Mouse (Mus musculus): ENCODE measurements around the gene Hacd1. TPM values are rescaled to one million over a fixed set of nuclear protein-coding genes. Genes with fewer than 3 reads are reported as not detected.

The Hacd1 gene
- polyA plus RNA-seq, 1 experiment from 2014 or later: 91.4 TPM

- no peaks in the 10 kb centered on the region for H3K36me3 ChIP-seq (ENCODE audit: insufficient read depth, low read length)
- H3K4me1 ChIP-seq (replicated peaks; ENCODE audit: insufficient read depth, low read length): no peaks in the 10 kb centered on the region
- H3K4me3 ChIP-seq (replicated peaks; ENCODE audit: low read depth, low read length): no peak overlapping the region
- ATAC-seq (replicated peaks; ENCODE audit: low FRiP score, low read depth) (no peak), DNase-seq (ENCODE audit: low spot score) (no peak)
- H3K9me3 ChIP-seq (replicated peaks; ENCODE audit: low read length): no peaks in the 10 kb centered on the region
- H3K27me3 ChIP-seq (ENCODE audit: insufficient read depth, low read length): no peaks in the 10 kb centered on the region
- WGBS: 88% methylated on average over 2 of the region's 2 CpGs
- no peak overlapping the region for H3K4me2 ChIP-seq (ENCODE audit: low read length)
- H3K27ac ChIP-seq: no peak overlapping the region
- no peak overlapping the region for H3K9ac ChIP-seq (ENCODE audit: low read depth, low read length)
- TF ChIP-seq CTCF (IDR thresholded peaks at IDR 0.05; ENCODE audit: low read depth): no peak
Measured at GRCm38 (mm10) chr2:13816645-13817044, 239.3 kb downstream of the Hacd1 start.

- 58% methylated on average over 5 of the region's 5 CpGs for WGBS
- ATAC-seq (replicated peaks; ENCODE audit: low FRiP score, low read depth) (no peak), DNase-seq (ENCODE audit: low spot score) (no peak)
- H3K4me1 ChIP-seq (replicated peaks; ENCODE audit: insufficient read depth, low read length): no peaks in the 10 kb centered on the region
- no peak for TF ChIP-seq CTCF (IDR thresholded peaks at IDR 0.05; ENCODE audit: low read depth)
- no peaks in the 10 kb centered on the region for H3K9me3 ChIP-seq (replicated peaks; ENCODE audit: low read length)
- no peak overlapping the region for H3K9ac ChIP-seq (ENCODE audit: low read depth, low read length)
- H3K27ac ChIP-seq: no peak overlapping the region
- H3K27me3 ChIP-seq (ENCODE audit: insufficient read depth, low read length): no peaks in the 10 kb centered on the region
- H3K4me2 ChIP-seq (ENCODE audit: low read length): no peak overlapping the region
- H3K36me3 ChIP-seq (ENCODE audit: insufficient read depth, low read length): no peaks in the 10 kb centered on the region
- H3K4me3 ChIP-seq (replicated peaks; ENCODE audit: low read depth, low read length): no peak overlapping the region
Measured at GRCm38 (mm10) chr2:13808593-13808992, 247.3 kb downstream of the Hacd1 start.

GRCm38 (mm10) chr2:13808008-13808407, 247.9 kb downstream of the Hacd1 start:
- H3K36me3 ChIP-seq (ENCODE audit: insufficient read depth, low read length): no peaks in the 10 kb centered on the region
- H3K27me3 ChIP-seq (ENCODE audit: insufficient read depth, low read length): no peaks in the 10 kb centered on the region
- H3K4me3 ChIP-seq (replicated peaks; ENCODE audit: low read depth, low read length): no peak overlapping the region
- H3K4me2 ChIP-seq (ENCODE audit: low read length): no peak overlapping the region
- H3K4me1 ChIP-seq (replicated peaks; ENCODE audit: insufficient read depth, low read length): no peaks in the 10 kb centered on the region
- no peak for TF ChIP-seq CTCF (IDR thresholded peaks at IDR 0.05; ENCODE audit: low read depth)
- no peaks in the 10 kb centered on the region for H3K9me3 ChIP-seq (replicated peaks; ENCODE audit: low read length)
- no peak overlapping the region for H3K9ac ChIP-seq (ENCODE audit: low read depth, low read length)
- ATAC-seq (replicated peaks; ENCODE audit: low FRiP score, low read depth) (no peak), DNase-seq (ENCODE audit: low spot score) (no peak)
- WGBS: 78% methylated on average over 4 of the region's 4 CpGs
- H3K27ac ChIP-seq: no peak overlapping the region

GRCm38 (mm10) chr2:13806120-13806519, 249.8 kb downstream of the Hacd1 start:
- peak; percentile 24; the same call in 1 of the 2 replicates for TF ChIP-seq CTCF (IDR thresholded peaks at IDR 0.05; ENCODE audit: low read depth)
- no peaks in the 10 kb centered on the region for H3K4me1 ChIP-seq (replicated peaks; ENCODE audit: insufficient read depth, low read length)
- 85% methylated on average over 3 of the region's 3 CpGs for WGBS

GRCm38 (mm10) chr2:13800639-13801038, 255.3 kb downstream of the Hacd1 start:
- WGBS: 93% methylated on average over 2 of the region's 2 CpGs
- Histone ChIP-seq H3K9me3 (replicated peaks; ENCODE audit: low read length) (no peaks in the 10 kb centered on the region), H3K4me1 (replicated peaks; ENCODE audit: insufficient read depth, low read length) (no peaks in the 10 kb centered on the region), H3K4me3 (replicated peaks; ENCODE audit: low read depth, low read length) (no peak overlapping the region), H3K36me3 (ENCODE audit: insufficient read depth, low read length) (no peaks in the 10 kb centered on the region), H3K9ac (ENCODE audit: low read depth, low read length) (no peak overlapping the region), H3K4me2 (ENCODE audit: low read length) (no peak overlapping the region), H3K27ac (no peak overlapping the region), H3K27me3 (ENCODE audit: insufficient read depth, low read length) (no peaks in the 10 kb centered on the region)
- DNase-seq (ENCODE audit: low spot score): no peak
- no peak for TF ChIP-seq CTCF (IDR thresholded peaks at IDR 0.05; ENCODE audit: low read depth)
- ATAC-seq (replicated peaks; ENCODE audit: low FRiP score, low read depth): no peak

More at GRCm38 (mm10) chr2:13806120-13806519, 249.8 kb downstream of the Hacd1 start:
- Histone ChIP-seq H3K36me3 (ENCODE audit: insufficient read depth, low read length) (no peaks in the 10 kb centered on the region), H3K9me3 (replicated peaks; ENCODE audit: low read length) (no peaks in the 10 kb centered on the region), H3K4me3 (replicated peaks; ENCODE audit: low read depth, low read length) (no peak overlapping the region), H3K4me2 (ENCODE audit: low read length) (no peak overlapping the region), H3K27me3 (ENCODE audit: insufficient read depth, low read length) (no peaks in the 10 kb centered on the region), H3K9ac (ENCODE audit: low read depth, low read length) (no peak overlapping the region), H3K27ac (no peak overlapping the region)
- ATAC-seq (replicated peaks; ENCODE audit: low FRiP score, low read depth): no peak
- DNase-seq (ENCODE audit: low spot score): no peak

Other genes starting within 250 kb of the Hacd1 start
- 38.6 and 40.3 TPM in 2 replicates for gene Stam, start 18.0 kb upstream of the Hacd1 start, polyA plus RNA-seq (2015; fragmentation: Nextera tagmentation; extraction: Ambion mirVana)
- 0.16 and 0.18 TPM in 2 replicates for gene Tmem236, start 118.4 kb upstream of the Hacd1 start, polyA plus RNA-seq (2015; fragmentation: Nextera tagmentation; extraction: Ambion mirVana)
- 4.4 and 4.6 TPM in 2 replicates for gene Mrc1, start 173.3 kb upstream of the Hacd1 start, polyA plus RNA-seq (2015; fragmentation: Nextera tagmentation; extraction: Ambion mirVana)

All from kidney, postnatal 0 days (tissue).